Mouse (Mus musculus): Measurements from ENCODE around the gene Trim27.

The Trim27 gene

GRCm38 (mm10) chr13:21169657-21170430 lies 9.4 kb upstream of the Trim27 start:
- no peaks in the 10 kb centered on the region for H3K27me3 ChIP-seq (ENCODE audit: insufficient read depth, low read length)
- H3K9me3 ChIP-seq (ENCODE audit: low read length), result no peaks in the 10 kb centered on the region
- H3K4me3 ChIP-seq (replicated peaks; ENCODE audit: low read length), result peak overlapping the region; percentile 80
- H3K36me3 ChIP-seq (ENCODE audit: insufficient read depth, low read length), result no peaks in the 10 kb centered on the region
- H3K4me1 ChIP-seq (replicated peaks; ENCODE audit: low read depth, low read length), result peaks cover 44% of the 10 kb centered on the region
- TF ChIP-seq CTCF (conservative IDR thresholded peaks at IDR 0.05; ENCODE audit: low read length) (no peak), NANOG (IDR thresholded peaks at IDR 0.05; ENCODE audit: borderline replicate concordance, low read length) (no peak), POU5F1 (IDR thresholded peaks at IDR 0.05; ENCODE audit: borderline replicate concordance, low read length) (no peak)

- H3K4me3 ChIP-seq (replicated peaks; ENCODE audit: low read length), result peak overlapping the region; percentile 80
Measured at GRCm38 (mm10) chr13:21170431-21171155, 8.7 kb upstream of the Trim27 start.

GRCm38 (mm10) chr13:21171156-21171530 lies 8.1 kb upstream of the Trim27 start:
- H3K4me1 ChIP-seq (replicated peaks; ENCODE audit: low read depth, low read length), result peaks cover 43% of the 10 kb centered on the region
- H3K27me3 ChIP-seq (ENCODE audit: insufficient read depth, low read length), result no peaks in the 10 kb centered on the region
- no peaks in the 10 kb centered on the region for H3K36me3 ChIP-seq (ENCODE audit: insufficient read depth, low read length)
- TF ChIP-seq POU5F1 (IDR thresholded peaks at IDR 0.05; ENCODE audit: borderline replicate concordance, low read length) (no peak), NANOG (IDR thresholded peaks at IDR 0.05; ENCODE audit: borderline replicate concordance, low read length) (no peak), CTCF (conservative IDR thresholded peaks at IDR 0.05; ENCODE audit: low read length) (no peak)
- no peaks in the 10 kb centered on the region for H3K9me3 ChIP-seq (ENCODE audit: low read length)
- peak overlapping the region; percentile 80 for H3K4me3 ChIP-seq (replicated peaks; ENCODE audit: low read length)

More at GRCm38 (mm10) chr13:21170431-21171155, 8.7 kb upstream of the Trim27 start:
- Histone ChIP-seq H3K27me3 (ENCODE audit: insufficient read depth, low read length) (no peaks in the 10 kb centered on the region), H3K4me1 (replicated peaks; ENCODE audit: low read depth, low read length) (peaks cover 43% of the 10 kb centered on the region), H3K36me3 (ENCODE audit: insufficient read depth, low read length) (no peaks in the 10 kb centered on the region), H3K9me3 (ENCODE audit: low read length) (no peaks in the 10 kb centered on the region)
- TF ChIP-seq POU5F1 (IDR thresholded peaks at IDR 0.05; ENCODE audit: borderline replicate concordance, low read length) (no peak), NANOG (IDR thresholded peaks at IDR 0.05; ENCODE audit: borderline replicate concordance, low read length) (no peak), CTCF (conservative IDR thresholded peaks at IDR 0.05; ENCODE audit: low read length) (no peak)

GRCm38 (mm10) chr13:21171600-21172150 lies 7.6 kb upstream of the Trim27 start:
- TF ChIP-seq CTCF (conservative IDR thresholded peaks at IDR 0.05; ENCODE audit: low read length) (no peak), POU5F1 (IDR thresholded peaks at IDR 0.05; ENCODE audit: borderline replicate concordance, low read length) (no peak), NANOG (IDR thresholded peaks at IDR 0.05; ENCODE audit: borderline replicate concordance, low read length) (no peak)

GRCm38 (mm10) chr13:21172241-21173027 lies 6.8 kb upstream of the Trim27 start:
- TF ChIP-seq NANOG (IDR thresholded peaks at IDR 0.05; ENCODE audit: borderline replicate concordance, low read length) (peak; percentile 66; the same call in 1 of the 2 replicates), CTCF (conservative IDR thresholded peaks at IDR 0.05; ENCODE audit: low read length) (no peak)
- Histone ChIP-seq H3K9me3 (ENCODE audit: low read length) (no peaks in the 10 kb centered on the region), H3K4me1 (replicated peaks; ENCODE audit: low read depth, low read length) (peaks cover 50% of the 10 kb centered on the region), H3K36me3 (ENCODE audit: insufficient read depth, low read length) (no peaks in the 10 kb centered on the region), H3K4me3 (replicated peaks; ENCODE audit: low read length) (peak overlapping the region; percentile 80), H3K27me3 (ENCODE audit: insufficient read depth, low read length) (no peaks in the 10 kb centered on the region)

More at GRCm38 (mm10) chr13:21171600-21172150, 7.6 kb upstream of the Trim27 start:
- no peaks in the 10 kb centered on the region for H3K36me3 ChIP-seq (ENCODE audit: insufficient read depth, low read length)
- peaks cover 45% of the 10 kb centered on the region for H3K4me1 ChIP-seq (replicated peaks; ENCODE audit: low read depth, low read length)
- H3K27me3 ChIP-seq (ENCODE audit: insufficient read depth, low read length), result no peaks in the 10 kb centered on the region
- no peaks in the 10 kb centered on the region for H3K9me3 ChIP-seq (ENCODE audit: low read length)
- H3K4me3 ChIP-seq (replicated peaks; ENCODE audit: low read length), result peak overlapping the region; percentile 80

- H3K9me3 ChIP-seq (ENCODE audit: low read length), result no peaks in the 10 kb centered on the region
- peaks cover 57% of the 10 kb centered on the region for H3K4me1 ChIP-seq (replicated peaks; ENCODE audit: low read depth, low read length)
- peak overlapping the region; percentile 80 for H3K4me3 ChIP-seq (replicated peaks; ENCODE audit: low read length)
- TF ChIP-seq NANOG (IDR thresholded peaks at IDR 0.05; ENCODE audit: borderline replicate concordance, low read length), result no peak
- TF ChIP-seq POU5F1 (IDR thresholded peaks at IDR 0.05; ENCODE audit: borderline replicate concordance, low read length), result no peak
- no peak for TF ChIP-seq CTCF (conservative IDR thresholded peaks at IDR 0.05; ENCODE audit: low read length)
- H3K36me3 ChIP-seq (ENCODE audit: insufficient read depth, low read length), result no peaks in the 10 kb centered on the region
- H3K27me3 ChIP-seq (ENCODE audit: insufficient read depth, low read length), result no peaks in the 10 kb centered on the region
Measured at GRCm38 (mm10) chr13:21173072-21173471, 6.2 kb upstream of the Trim27 start.

GRCm38 (mm10) chr13:21176733-21177132 lies 2.5 kb upstream of the Trim27 start:
- Histone ChIP-seq H3K36me3 (ENCODE audit: insufficient read depth, low read length) (peaks cover 8% of the 10 kb centered on the region), H3K4me3 (replicated peaks; ENCODE audit: low read length) (no peak overlapping the region), H3K4me1 (replicated peaks; ENCODE audit: low read depth, low read length) (peaks cover 54% of the 10 kb centered on the region), H3K27me3 (ENCODE audit: insufficient read depth, low read length) (no peaks in the 10 kb centered on the region), H3K9me3 (ENCODE audit: low read length) (no peaks in the 10 kb centered on the region)
- TF ChIP-seq NANOG (IDR thresholded peaks at IDR 0.05; ENCODE audit: borderline replicate concordance, low read length), result no peak
- no peak for TF ChIP-seq CTCF (conservative IDR thresholded peaks at IDR 0.05; ENCODE audit: low read length)
- TF ChIP-seq POU5F1 (IDR thresholded peaks at IDR 0.05; ENCODE audit: borderline replicate concordance, low read length), result no peak

Data from E14TG2a.4 (cell line).